Mouse (Mus musculus) heart, embryonic 12.5 days (tissue): ENCODE results near the gene Itga9. TPM values are rescaled to one million over a fixed set of nuclear protein-coding genes. Genes with fewer than 3 reads are reported as not detected.
"Not testable (repeated sequence)": the region's sequence is repeated elsewhere in the genome, so short reads cannot be mapped to it uniquely, and the experiment has no call there.

Experiments
- ATAC-seq: fragments of 200-750 bp; cut with Nextera tagmentation; 2 replicates; pipeline ENCODE4 v1.8.0; 2017; ENCODE audit warnings: moderate TSS enrichment, moderate library complexity; ENCODE audit not compliant: insufficient number of reproducible peaks, low FRiP score
- H3K27ac ChIP-seq: fragments of 300-500 bp; sonication (generic); 2 replicates; pipeline ENCODE4 v1.5.1; 2016; ENCODE audit warnings: mild to moderate bottlenecking, moderate library complexity; ENCODE audit not compliant: poor library complexity, severe bottlenecking
- H3K27me3 ChIP-seq: fragments of 300-500 bp; sonication (generic); replicated peaks from 2 replicates; pipeline ENCODE4 v1.6.1; 2016; ENCODE audit warnings: mild to moderate bottlenecking, moderate library complexity
- H3K36me3 ChIP-seq: fragments of 300-500 bp; sonication (generic); 2 replicates; pipeline ENCODE4 v1.6.1; 2016; ENCODE audit warnings: mild to moderate bottlenecking, moderate library complexity
- H3K4me1 ChIP-seq: fragments of 300-500 bp; sonication (generic); replicated peaks from 2 replicates; pipeline ENCODE4 v1.6.1; 2016; ENCODE audit warnings: mild to moderate bottlenecking
- H3K4me2 ChIP-seq: fragments of 300-500 bp; sonication (generic); 2 replicates; pipeline ENCODE4 v1.6.1; 2016; ENCODE audit warnings: mild to moderate bottlenecking, moderate library complexity
- H3K4me3 ChIP-seq: fragments of 300-500 bp; sonication (generic); 2 replicates; pipeline ENCODE4 v1.5.1; 2016; ENCODE audit warnings: mild to moderate bottlenecking
- H3K9ac ChIP-seq: fragments of 300-500 bp; sonication (generic); 2 replicates; pipeline ENCODE4 v1.6.1; 2016; ENCODE audit warnings: mild to moderate bottlenecking, moderate library complexity
- H3K9me3 ChIP-seq: fragments of 300-500 bp; sonication (generic); replicated peaks from 2 replicates; pipeline ENCODE4 v1.6.1; 2016; ENCODE audit warnings: mild to moderate bottlenecking, moderate library complexity
- WGBS: fragments of 180-500 bp; shearing (Covaris S2); methylation state at CpG from one replicate; pipeline ENCODE4 v1.1.7; 2016; 5-methylcytosine and 5-hydroxymethylcytosine counted together
- polyA plus RNA-seq: library from polyadenylated mRNA; unstranded; fragments of >200 nt; fragmentation: Nextera tagmentation; extraction: Ambion mirVana; gene quantifications from 2 replicates; pipeline ENCODE4 v1.2.1, GENCODE M21; 2016

Itga9 gene
- polyA plus RNA-seq, 1 experiment from 2014 or later: 21.0 TPM

- Histone ChIP-seq H3K4me3 (no peak overlapping the region), H3K9me3 (no peaks in the 10 kb centered on the region), H3K27me3 (no peaks in the 10 kb centered on the region), H3K4me1 (peaks cover 29% of the 10 kb centered on the region), H3K9ac (no peak overlapping the region), H3K4me2 (no peak overlapping the region), H3K27ac (no peak overlapping the region), H3K36me3 (peaks cover 36% of the 10 kb centered on the region)
- ATAC-seq: no peak
- WGBS: 60% methylated on average over 1 of the region's 1 CpGs
Observed at GRCm38 (mm10) chr9:118584838-118585237, 21.7 kb upstream of the Itga9 start.

GRCm38 (mm10) chr9:118585998-118586397, 20.5 kb upstream of the Itga9 start:
- Histone ChIP-seq H3K4me1 (peaks cover 41% of the 10 kb centered on the region), H3K27me3 (no peaks in the 10 kb centered on the region), H3K9me3 (no peaks in the 10 kb centered on the region), H3K4me3 (no peak overlapping the region), H3K9ac (no peak overlapping the region), H3K27ac (no peak overlapping the region), H3K4me2 (no peak overlapping the region), H3K36me3 (peaks cover 28% of the 10 kb centered on the region)
- 70% methylated on average over 6 of the region's 6 CpGs for WGBS
- no peak for ATAC-seq

GRCm38 (mm10) chr9:118587115-118587514, 19.4 kb upstream of the Itga9 start:
- H3K4me2 ChIP-seq: no peak overlapping the region
- no peak for ATAC-seq
- 62% methylated on average over 4 of the region's 4 CpGs for WGBS
- peaks cover 19% of the 10 kb centered on the region for H3K36me3 ChIP-seq
- H3K4me1 ChIP-seq: peaks cover 52% of the 10 kb centered on the region
- no peak overlapping the region for H3K4me3 ChIP-seq
- no peak overlapping the region for H3K27ac ChIP-seq
- no peak overlapping the region for H3K9ac ChIP-seq
- H3K27me3 ChIP-seq: no peaks in the 10 kb centered on the region
- H3K9me3 ChIP-seq: no peaks in the 10 kb centered on the region

- peak overlapping the region; percentile 22; the same call in 1 of the 2 replicates for H3K9ac ChIP-seq
- H3K27ac ChIP-seq: no peak overlapping the region
- no peaks in the 10 kb centered on the region for H3K27me3 ChIP-seq
- no peak overlapping the region for H3K4me2 ChIP-seq
- peaks cover 2% of the 10 kb centered on the region; the same call in 1 of the 2 replicates for H3K36me3 ChIP-seq
- ATAC-seq: no peak
- peaks cover 57% of the 10 kb centered on the region for H3K4me1 ChIP-seq
- H3K4me3 ChIP-seq: no peak overlapping the region
- WGBS: 31% methylated on average over 3 of the region's 3 CpGs
- no peaks in the 10 kb centered on the region for H3K9me3 ChIP-seq
Observed at GRCm38 (mm10) chr9:118589249-118589648, 17.2 kb upstream of the Itga9 start.

GRCm38 (mm10) chr9:118590230-118590629, 16.3 kb upstream of the Itga9 start:
- peak; percentile 40 for ATAC-seq
- Histone ChIP-seq H3K27me3 (no peaks in the 10 kb centered on the region), H3K4me1 (peaks cover 57% of the 10 kb centered on the region), H3K4me3 (no peak overlapping the region), H3K36me3 (peaks cover 2% of the 10 kb centered on the region; the same call in 1 of the 2 replicates), H3K27ac (peak overlapping the region; percentile 72), H3K9me3 (no peaks in the 10 kb centered on the region), H3K9ac (peak overlapping the region; percentile 25; the same call in 1 of the 2 replicates), H3K4me2 (peak overlapping the region; percentile 10; the same call in 1 of the 2 replicates)
- WGBS: 11% methylated on average over 7 of the region's 7 CpGs

GRCm38 (mm10) chr9:118591633-118592032, 14.9 kb upstream of the Itga9 start:
- no peak for ATAC-seq
- Histone ChIP-seq H3K4me1 (peaks cover 69% of the 10 kb centered on the region), H3K27me3 (no peaks in the 10 kb centered on the region), H3K9me3 (no peaks in the 10 kb centered on the region), H3K9ac (no peak overlapping the region), H3K36me3 (peaks cover 2% of the 10 kb centered on the region; the same call in 1 of the 2 replicates), H3K27ac (no peak overlapping the region), H3K4me3 (no peak overlapping the region), H3K4me2 (no peak overlapping the region)
- 73% methylated on average over 6 of the region's 6 CpGs for WGBS

- Histone ChIP-seq H3K4me1 (peaks cover 67% of the 10 kb centered on the region), H3K9ac (no peak overlapping the region), H3K9me3 (no peaks in the 10 kb centered on the region), H3K4me2 (peak overlapping the region; percentile 32), H3K36me3 (no peaks in the 10 kb centered on the region), H3K4me3 (no peak overlapping the region), H3K27me3 (no peaks in the 10 kb centered on the region), H3K27ac (peak overlapping the region; percentile 45)
- ATAC-seq: peak; percentile 58
- WGBS: 24% methylated on average over 13 of the region's 13 CpGs
Observed at GRCm38 (mm10) chr9:118592585-118593249, 13.8 kb upstream of the Itga9 start.

GRCm38 (mm10) chr9:118593443-118593842, 13.0 kb upstream of the Itga9 start:
- 83% methylated on average over 8 of the region's 8 CpGs for WGBS
- ATAC-seq: no peak
- Histone ChIP-seq H3K9ac (no peak overlapping the region), H3K4me3 (no peak overlapping the region), H3K9me3 (no peaks in the 10 kb centered on the region), H3K36me3 (no peaks in the 10 kb centered on the region), H3K27me3 (peaks cover 5% of the 10 kb centered on the region), H3K4me2 (no peak overlapping the region), H3K4me1 (peaks cover 67% of the 10 kb centered on the region), H3K27ac (no peak overlapping the region)

GRCm38 (mm10) chr9:118596767-118597166, 9.7 kb upstream of the Itga9 start:
- Histone ChIP-seq H3K4me2 (no peak overlapping the region), H3K9ac (no peak overlapping the region), H3K4me1 (peaks cover 45% of the 10 kb centered on the region), H3K27ac (no peak overlapping the region), H3K4me3 (no peak overlapping the region), H3K36me3 (no peaks in the 10 kb centered on the region), H3K9me3 (no peaks in the 10 kb centered on the region), H3K27me3 (peaks cover 15% of the 10 kb centered on the region)
- no peak for ATAC-seq
- 50% methylated on average over 7 of the region's 7 CpGs for WGBS

GRCm38 (mm10) chr9:118600393-118600792, 6.1 kb upstream of the Itga9 start:
- 35% methylated on average over 3 of the region's 3 CpGs for WGBS
- not testable (repeated sequence) for H3K4me3 ChIP-seq, H3K9ac ChIP-seq, H3K9me3 ChIP-seq, H3K27ac ChIP-seq, H3K36me3 ChIP-seq, ATAC-seq, H3K4me2 ChIP-seq
- H3K4me1 ChIP-seq: peaks cover 35% of the 10 kb centered on the region
- peaks cover 46% of the 10 kb centered on the region for H3K27me3 ChIP-seq

- Histone ChIP-seq H3K9me3 (no peaks in the 10 kb centered on the region), H3K9ac (no peak overlapping the region), H3K27me3 (peaks cover 47% of the 10 kb centered on the region), H3K4me3 (no peak overlapping the region), H3K4me1 (peaks cover 38% of the 10 kb centered on the region), H3K4me2 (no peak overlapping the region), H3K27ac (no peak overlapping the region), H3K36me3 (no peaks in the 10 kb centered on the region)
- 68% methylated on average over 5 of the region's 5 CpGs for WGBS
- no peak for ATAC-seq
Observed at GRCm38 (mm10) chr9:118602576-118602975, 3.9 kb upstream of the Itga9 start.
